Mouse (Mus musculus) midbrain, embryonic 12.5 days (tissue): ENCODE data around the gene Gm5868. TPM values are rescaled to one million over a fixed set of nuclear protein-coding genes. Genes with fewer than 3 reads are reported as not detected.
"Not testable (repeated sequence)": the region's sequence is repeated elsewhere in the genome, so short reads cannot be mapped to it uniquely, and the experiment has no call there.

Source experiments
- ATAC-seq: fragments of 200-750 bp; cut with Nextera tagmentation; 2 replicates; pipeline ENCODE4 v1.8.0; 2017; ENCODE audit warnings: low read depth, moderate TSS enrichment, moderate library complexity; ENCODE audit not compliant: low FRiP score
- H3K27ac ChIP-seq: fragments of 300-500 bp; sonication (generic); replicated peaks from 2 replicates; pipeline ENCODE4 v1.5.1; 2016; ENCODE audit warnings: mild to moderate bottlenecking
- H3K27me3 ChIP-seq: fragments of 300-500 bp; sonication (generic); 2 replicates; pipeline ENCODE4 v1.6.1; 2016; ENCODE audit warnings: mild to moderate bottlenecking
- H3K36me3 ChIP-seq: fragments of 300-500 bp; sonication (generic); 2 replicates; pipeline ENCODE4 v1.6.1; 2016
- H3K4me1 ChIP-seq: fragments of 300-500 bp; sonication (generic); 2 replicates; pipeline ENCODE4 v1.6.1; 2016
- H3K4me2 ChIP-seq: fragments of 300-500 bp; sonication (generic); replicated peaks from 2 replicates; pipeline ENCODE4 v1.6.1; 2016; ENCODE audit warnings: mild to moderate bottlenecking, moderate library complexity
- H3K4me3 ChIP-seq: fragments of 300-500 bp; sonication (generic); 2 replicates; pipeline ENCODE4 v1.5.1; 2016; ENCODE audit warnings: mild to moderate bottlenecking
- H3K9ac ChIP-seq: fragments of 300-500 bp; sonication (generic); replicated peaks from 2 replicates; pipeline ENCODE4 v1.6.1; 2016; ENCODE audit warnings: mild to moderate bottlenecking, moderate library complexity
- H3K9me3 ChIP-seq: fragments of 300-500 bp; sonication (generic); 2 replicates; pipeline ENCODE4 v1.6.1; 2016; ENCODE audit warnings: mild to moderate bottlenecking
- WGBS: fragments of 180-500 bp; shearing (Covaris S2); methylation state at CpG from one replicate; pipeline ENCODE4 v1.1.7; 2016; 5-methylcytosine and 5-hydroxymethylcytosine counted together
- polyA plus RNA-seq: library from polyadenylated mRNA; unstranded; fragments of >200 nt; fragmentation: Nextera tagmentation; extraction: Ambion mirVana; gene quantifications from 2 replicates; pipeline ENCODE4 v1.2.1, GENCODE M21; 2016

Gene Gm5868
- polyA plus RNA-seq: 6.1 and 6.5 TPM in 2 replicates

DNA sequence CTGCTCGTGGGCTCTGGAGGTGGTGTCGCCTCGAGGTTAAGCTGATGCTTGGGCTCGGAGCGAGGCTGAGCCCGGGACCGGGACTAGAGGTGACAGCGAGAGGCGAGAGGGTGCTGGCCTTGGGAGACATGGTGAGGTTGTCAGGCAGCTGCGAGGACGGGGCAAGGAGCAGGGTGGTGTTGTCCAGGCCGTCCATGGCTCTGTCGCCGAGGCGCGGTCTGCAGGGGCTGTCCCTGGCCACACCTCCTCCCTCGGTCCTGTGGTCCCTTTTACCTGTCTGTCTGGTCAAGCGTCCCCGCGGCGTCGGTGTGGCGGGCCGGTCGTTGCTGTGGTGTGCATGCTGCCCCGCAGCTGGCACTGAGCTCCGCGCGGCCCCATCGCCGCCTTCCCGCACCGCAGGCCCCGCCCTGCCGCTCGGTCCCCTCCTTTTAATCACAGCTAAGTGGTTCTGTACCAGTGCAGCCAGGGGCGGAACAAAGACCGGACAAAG is at the start of gene Gm5868:
Gm5868 (minus strand) TSS at position 360 of the 490 bp plus-strand sequence.
- WGBS: 3% methylated on average over 38 of the region's 38 CpGs
- Histone ChIP-seq H3K4me2 (peak within 1 kb of the TSS; percentile 62), H3K4me1 (no peaks in the 10 kb centered on the region), H3K4me3 (peak within 1 kb of the TSS; percentile 42), H3K27me3 (peaks cover 19% of the 10 kb centered on the region), H3K27ac (no peak within 1 kb of the TSS), H3K9me3 (no peaks in the 10 kb centered on the region), H3K36me3 (no peaks in the 10 kb centered on the region), H3K9ac (peak within 1 kb of the TSS; percentile 29; the same call in 1 of the 2 replicates)
- ATAC-seq: peak; percentile 84

DNA sequence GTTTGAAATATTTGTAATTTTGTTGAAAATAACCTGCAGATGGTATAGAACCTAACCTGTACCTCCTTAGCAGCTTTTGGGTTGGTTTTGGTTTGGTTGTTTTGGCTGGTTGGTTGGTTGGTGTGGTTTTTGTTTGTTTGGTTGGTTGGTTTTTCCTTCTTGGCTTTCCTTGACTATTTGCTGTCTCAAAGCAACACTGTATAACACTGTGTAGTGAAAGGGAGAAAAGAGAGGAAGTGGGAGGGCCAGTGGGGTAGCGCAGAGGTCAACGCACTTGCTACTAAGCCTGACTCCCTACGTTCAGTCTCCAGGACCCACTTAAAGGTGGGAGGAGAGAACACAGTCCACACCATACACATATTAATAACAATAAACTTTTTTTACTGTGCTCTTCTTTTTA is 49.2 kb upstream of the Gm5868 start:
- ATAC-seq: no peak
- H3K36me3 ChIP-seq: no peaks in the 10 kb centered on the region
- no peaks in the 10 kb centered on the region for H3K4me1 ChIP-seq
- H3K4me2 ChIP-seq: no peak overlapping the region
- H3K27me3 ChIP-seq: no peaks in the 10 kb centered on the region
- no peaks in the 10 kb centered on the region for H3K9me3 ChIP-seq
- no peak overlapping the region for H3K27ac ChIP-seq
- 95% methylated on average over 3 of the region's 3 CpGs for WGBS
- no peak overlapping the region for H3K4me3 ChIP-seq
- H3K9ac ChIP-seq: no peak overlapping the region

- H3K27ac ChIP-seq: no peak overlapping the region
- H3K9ac ChIP-seq: no peak overlapping the region
- H3K4me1 ChIP-seq: no peaks in the 10 kb centered on the region
- H3K9me3 ChIP-seq: no peaks in the 10 kb centered on the region
- H3K4me3 ChIP-seq: no peak overlapping the region
- ATAC-seq: no peak
- 82% methylated on average over 3 of the region's 3 CpGs for WGBS
- no peaks in the 10 kb centered on the region for H3K27me3 ChIP-seq
- no peaks in the 10 kb centered on the region for H3K36me3 ChIP-seq
- no peak overlapping the region for H3K4me2 ChIP-seq
These were observed 48.8 kb upstream of the Gm5868 start for GRCm38 (mm10) chr5:72636122-72636521.

DNA sequence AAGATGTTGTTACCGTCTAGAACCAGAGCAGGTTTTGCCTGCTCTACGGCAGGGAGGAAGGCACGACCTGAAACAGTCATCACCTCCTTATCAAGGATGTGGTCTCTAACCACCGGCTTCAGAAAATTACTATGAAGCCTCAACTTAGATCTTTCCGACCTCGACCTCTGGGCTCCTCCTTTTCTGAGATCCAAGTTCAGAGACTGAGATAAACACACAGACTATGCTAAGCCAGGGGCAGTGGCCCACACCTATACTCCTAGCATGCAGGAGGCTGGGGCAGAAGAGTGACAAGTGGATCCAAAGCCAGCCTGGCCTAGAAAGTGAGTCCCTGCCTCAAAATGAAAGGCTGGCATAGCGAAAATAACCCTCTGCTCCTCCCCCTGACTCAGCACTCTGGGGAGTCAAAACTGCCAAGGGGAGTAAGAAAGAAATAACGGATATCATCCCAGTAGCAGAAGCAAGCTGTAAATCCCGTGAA is 47.5 kb upstream of the Gm5868 start:
- Histone ChIP-seq H3K27ac (no peak overlapping the region), H3K9me3 (no peaks in the 10 kb centered on the region), H3K36me3 (no peaks in the 10 kb centered on the region), H3K9ac (no peak overlapping the region), H3K4me2 (no peak overlapping the region), H3K27me3 (no peaks in the 10 kb centered on the region), H3K4me1 (no peaks in the 10 kb centered on the region), H3K4me3 (no peak overlapping the region)
- ATAC-seq: no peak
- 83% methylated on average over 9 of the region's 9 CpGs for WGBS

- no peaks in the 10 kb centered on the region for H3K9me3 ChIP-seq
- no peak overlapping the region for H3K4me2 ChIP-seq
- ATAC-seq: no peak
- H3K4me1 ChIP-seq: no peaks in the 10 kb centered on the region
- H3K36me3 ChIP-seq: no peaks in the 10 kb centered on the region
- H3K27ac ChIP-seq: no peak overlapping the region
- no peak overlapping the region for H3K4me3 ChIP-seq
- WGBS: 91% methylated on average over 6 of the region's 6 CpGs
- H3K27me3 ChIP-seq: no peaks in the 10 kb centered on the region
- H3K9ac ChIP-seq: no peak overlapping the region
These were observed 42.7 kb upstream of the Gm5868 start for GRCm38 (mm10) chr5:72630026-72630425.

- Histone ChIP-seq H3K27me3 (no peaks in the 10 kb centered on the region), H3K4me2 (no peak overlapping the region), H3K4me1 (no peaks in the 10 kb centered on the region), H3K9me3 (no peaks in the 10 kb centered on the region), H3K9ac (no peak overlapping the region), H3K4me3 (no peak overlapping the region), H3K27ac (no peak overlapping the region), H3K36me3 (no peaks in the 10 kb centered on the region)
- WGBS: 68% methylated on average over 1 of the region's 1 CpGs
- no peak for ATAC-seq
These were observed 33.7 kb upstream of the Gm5868 start for GRCm38 (mm10) chr5:72621022-72621421.

- 90% methylated on average over 4 of the region's 4 CpGs for WGBS
- Histone ChIP-seq H3K9me3 (no peaks in the 10 kb centered on the region), H3K4me3 (no peak overlapping the region)
These were observed 30.1 kb upstream of the Gm5868 start for GRCm38 (mm10) chr5:72617413-72617812.

DNA sequence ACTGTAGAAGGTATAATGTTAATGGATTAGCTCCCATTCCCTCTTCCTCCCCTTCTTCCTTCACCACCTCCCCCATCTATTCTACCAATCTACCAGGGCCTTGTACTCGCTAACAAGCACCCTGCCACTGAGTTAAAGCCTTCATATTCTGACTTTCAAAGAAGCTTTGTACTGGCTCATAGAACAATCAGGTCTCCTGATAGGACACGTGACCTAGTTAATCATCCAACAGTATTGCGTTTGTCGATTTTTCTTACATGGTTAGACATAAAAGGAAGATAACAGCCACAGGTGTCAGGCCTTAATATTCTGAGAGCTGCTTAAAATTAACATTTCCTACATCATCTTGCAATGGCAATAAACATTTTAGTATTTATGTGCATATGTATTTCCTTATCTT is 15.8 kb upstream of the Gm5868 start:
- 92% methylated on average over 4 of the region's 4 CpGs for WGBS

More at GRCm38 (mm10) chr5:72617413-72617812, 30.1 kb upstream of the Gm5868 start:
- Histone ChIP-seq H3K4me2 (no peak overlapping the region), H3K4me1 (no peaks in the 10 kb centered on the region), H3K9ac (no peak overlapping the region), H3K27me3 (no peaks in the 10 kb centered on the region), H3K36me3 (no peaks in the 10 kb centered on the region), H3K27ac (no peak overlapping the region)
- no peak for ATAC-seq

DNA sequence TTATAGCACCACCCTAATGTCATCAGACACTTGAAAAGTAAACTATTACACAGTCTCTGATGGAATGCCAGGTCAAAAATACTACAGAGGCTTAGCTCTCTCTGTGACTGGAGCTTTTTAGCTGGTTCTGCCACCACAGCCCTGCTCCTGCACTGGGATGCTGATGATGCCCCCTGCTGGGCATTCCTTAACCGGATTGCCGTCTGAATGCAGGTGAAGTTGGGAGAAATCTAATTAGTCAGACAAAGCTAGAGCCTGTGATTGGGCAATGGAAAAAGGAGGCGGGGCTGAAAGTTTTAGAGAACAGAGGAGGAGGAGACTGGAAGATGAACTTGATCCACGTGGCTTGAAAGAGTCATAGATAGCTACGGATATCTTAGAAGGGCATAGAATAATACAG is 13.7 kb upstream of the Gm5868 start:
- Histone ChIP-seq H3K4me3 (no peak overlapping the region), H3K9me3 (no peaks in the 10 kb centered on the region), H3K27ac (no peak overlapping the region), H3K36me3 (no peaks in the 10 kb centered on the region), H3K4me2 (no peak overlapping the region), H3K9ac (no peak overlapping the region), H3K4me1 (no peaks in the 10 kb centered on the region), H3K27me3 (no peaks in the 10 kb centered on the region)
- ATAC-seq: peak; percentile 52; the same call in 1 of the 2 replicates
- 15% methylated on average over 5 of the region's 5 CpGs for WGBS

More for the DNA sequence above, 15.8 kb upstream of the Gm5868 start:
- no peak overlapping the region for H3K4me3 ChIP-seq
- no peak overlapping the region for H3K27ac ChIP-seq
- no peak overlapping the region for H3K9ac ChIP-seq
- H3K9me3 ChIP-seq: no peaks in the 10 kb centered on the region
- H3K4me1 ChIP-seq: no peaks in the 10 kb centered on the region
- no peaks in the 10 kb centered on the region for H3K36me3 ChIP-seq
- no peaks in the 10 kb centered on the region for H3K27me3 ChIP-seq
- no peak overlapping the region for H3K4me2 ChIP-seq
- no peak for ATAC-seq

- not testable (repeated sequence) for H3K4me1 ChIP-seq, H3K27ac ChIP-seq, H3K36me3 ChIP-seq, H3K9ac ChIP-seq, H3K9me3 ChIP-seq
- ATAC-seq: peak; percentile 60
- H3K4me2 ChIP-seq: peak overlapping the region; percentile 62
- H3K27me3 ChIP-seq: peaks cover 19% of the 10 kb centered on the region
- peak overlapping the region; percentile 42 for H3K4me3 ChIP-seq
- WGBS: 45% methylated on average over 25 of the region's 25 CpGs
These were observed 622 bp downstream of the Gm5868 start for GRCm38 (mm10) chr5:72586667-72587191.

- 53% methylated on average over 7 of the region's 7 CpGs for WGBS
- H3K9me3 ChIP-seq: not testable (repeated sequence)
These were observed 1.2 kb downstream of the Gm5868 start for GRCm38 (mm10) chr5:72586122-72586521.

DNA sequence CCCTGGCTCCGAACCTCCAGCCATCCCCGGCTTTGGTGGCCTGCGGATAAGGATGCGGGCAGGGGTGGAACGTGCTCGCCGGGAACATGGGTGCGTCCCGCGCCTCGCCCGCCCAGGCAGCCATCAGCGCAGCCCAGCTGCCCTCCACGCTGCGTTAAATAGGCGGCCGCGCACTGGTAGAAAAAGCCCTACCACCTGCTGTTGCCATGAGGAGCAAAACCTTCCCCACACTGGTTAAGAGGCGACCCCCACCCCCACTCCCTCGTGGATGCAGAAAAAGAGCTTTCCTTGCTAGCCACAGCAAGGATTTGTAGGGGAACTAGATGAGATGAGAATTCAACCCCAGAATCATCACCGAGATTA is 6.4 kb downstream of the Gm5868 start, which contains the start of gene Zar1:
Zar1 (minus strand) TSS at position 285 of the 363 bp plus-strand sequence.
- H3K4me2 ChIP-seq: peak within 1 kb of the TSS; percentile 64
- not testable (repeated sequence) for H3K36me3 ChIP-seq, H3K27ac ChIP-seq, H3K9me3 ChIP-seq, H3K4me1 ChIP-seq
- peaks cover 20% of the 10 kb centered on the region for H3K27me3 ChIP-seq
- peak; percentile 74 for ATAC-seq
- H3K9ac ChIP-seq: peak within 1 kb of the TSS; percentile 48
- peak within 1 kb of the TSS; percentile 44 for H3K4me3 ChIP-seq
- 11% methylated on average over 18 of the region's 21 CpGs for WGBS

More at GRCm38 (mm10) chr5:72586122-72586521, 1.2 kb downstream of the Gm5868 start:
- not testable (repeated sequence) for H3K9ac ChIP-seq, H3K4me3 ChIP-seq, H3K4me2 ChIP-seq, ATAC-seq, H3K36me3 ChIP-seq, H3K4me1 ChIP-seq, H3K27ac ChIP-seq
- H3K27me3 ChIP-seq: peaks cover 20% of the 10 kb centered on the region
